Mouse (Mus musculus): ENCODE measurements around the gene Sgk2.

GRCm38 (mm10) chr2:162947736-162948135 lies 39.4 kb upstream of the Sgk2 start:
- TF ChIP-seq POLR2A (IDR thresholded peaks at IDR 0.05; ENCODE audit: low read depth, low read length) (no peak), CTCF (IDR thresholded peaks at IDR 0.05; ENCODE audit: extremely low read depth, insufficient read length, insufficient replicate concordance, low read depth, low read length) (no peak)
